Mouse (Mus musculus) CH12.LX (cell line): ENCODE measurements at regions not wholly inside any gene's neighbourhood (a gene's known extent, or its start where the extent isn't known, plus 50 kb on each side); places are given as distances from the start of the nearest gene placed in this dataset.

ENCODE experiments used
- DNase-seq: peaks from one replicate; pipeline ENCODE4 v3.0.0-alpha.2; 2013; ENCODE audit errors: extremely low read depth
- H3K27ac ChIP-seq: 2 replicates; pipeline ENCODE4 v1.5.1; 2012; ENCODE audit warnings: low read depth, mild to moderate bottlenecking, control low read depth, moderate library complexity; ENCODE audit not compliant: insufficient read depth
- H3K27me3 ChIP-seq: replicated peaks from 2 replicates; pipeline ENCODE3; 2012; ENCODE audit warnings: inconsistent platforms
- H3K36me3 ChIP-seq, 2 experiments: replicated peaks in 1 of 2; 2 replicates each; pipeline versions ENCODE3 to v1.6.1; 2012; ENCODE audit warnings: inconsistent platforms in 1 of 2, low read length in 1 of 2, mild to moderate bottlenecking in 1 of 2, mixed read lengths in 1 of 2, moderate library complexity in 1 of 2; ENCODE audit not compliant: control insufficient read depth in 1 of 2, insufficient read depth in 1 of 2
- H3K4me1 ChIP-seq, 2 experiments: 2 replicates each; pipeline ENCODE4 v1.6.1; 2012; ENCODE audit warnings: inconsistent platforms in 1 of 2, moderate library complexity in 1 of 2; ENCODE audit not compliant: insufficient read depth in 2 of 2, control insufficient read depth in 1 of 2
- H3K4me2 ChIP-seq: 2 replicates; pipeline ENCODE4 v1.6.1; 2012; ENCODE audit warnings: low read depth, mild to moderate bottlenecking, control low read depth; ENCODE audit not compliant: poor library complexity, insufficient read depth, severe bottlenecking
- H3K4me3 ChIP-seq, 3 experiments: fragments of 150-350 bp in 1 of 3; sonication (generic) in 1 of 3; replicated peaks in 1 of 3; 2 replicates each; pipeline versions ENCODE3 to v1.5.1; 2011 to 2012; ENCODE audit warnings: low read depth in 2 of 3, low read length in 2 of 3, mild to moderate bottlenecking in 2 of 3, moderate library complexity in 2 of 3, control low read depth in 1 of 3, improper control_type of control experiment in 1 of 3, inconsistent platforms in 1 of 3, mixed read lengths in 1 of 3; ENCODE audit not compliant: poor library complexity in 1 of 3
- H3K79me2 ChIP-seq: replicated peaks from 2 replicates; pipeline ENCODE4 v1.6.1; 2012; ENCODE audit warnings: mild to moderate bottlenecking, moderate library complexity; ENCODE audit not compliant: control insufficient read depth, poor library complexity, insufficient read depth, severe bottlenecking; ENCODE audit errors: extremely low read depth
- H3K9ac ChIP-seq: 2 replicates; pipeline ENCODE4 v1.6.1; 2012; ENCODE audit warnings: low read depth, mild to moderate bottlenecking, control low read depth, moderate library complexity; ENCODE audit not compliant: insufficient read depth
- H3K9me3 ChIP-seq: replicated peaks from 2 replicates; pipeline ENCODE3; 2012; ENCODE audit warnings: low read length, inconsistent platforms, mixed read lengths
- BHLHE40 ChIP-seq: IDR thresholded peaks from 2 replicates; pipeline ENCODE4 v1.6.1; 2011; ENCODE audit warnings: mild to moderate bottlenecking, low read depth, low read length, improper control_type of control experiment
- CTCF ChIP-seq, 2 experiments: IDR thresholded peaks in 1 of 2; conservative IDR thresholded peaks in 1 of 2; 2 replicates each; pipeline ENCODE4 v1.5.1; 2011 to 2012; ENCODE audit warnings: low read depth in 2 of 2, low read length in 2 of 2, improper control_type of control experiment in 1 of 2, inconsistent platforms in 1 of 2, mild to moderate bottlenecking in 1 of 2, moderate library complexity in 1 of 2
- E2F4 ChIP-seq: IDR thresholded peaks from 2 replicates; pipeline ENCODE4 v1.6.1; 2011; ENCODE audit warnings: low read depth, low read length, improper control_type of control experiment; ENCODE audit not compliant: insufficient replicate concordance
- ELF1 ChIP-seq: IDR thresholded peaks from 2 replicates; pipeline ENCODE4 v1.6.1; 2014; ENCODE audit warnings: low read depth, mild to moderate bottlenecking, inconsistent platforms, low read length, improper control_type of control experiment
- ETS1 ChIP-seq: conservative IDR thresholded peaks from 2 replicates; pipeline ENCODE4 v1.6.1; 2012; ENCODE audit warnings: low read depth, mild to moderate bottlenecking, inconsistent platforms, low read length, improper control_type of control experiment, moderate library complexity
- IRF4 ChIP-seq: IDR thresholded peaks from 2 replicates; pipeline ENCODE4 v1.6.1; 2014; ENCODE audit warnings: low read depth, mild to moderate bottlenecking, inconsistent platforms, low read length, improper control_type of control experiment
- JUND ChIP-seq: conservative IDR thresholded peaks from 2 replicates; pipeline ENCODE4 v1.6.1; 2011; ENCODE audit warnings: low read depth, low read length, improper control_type of control experiment
- KAT2A ChIP-seq: IDR thresholded peaks from 2 replicates; pipeline ENCODE4 v1.6.1; 2012; ENCODE audit warnings: low read length, improper control_type of control experiment, inconsistent platforms; ENCODE audit not compliant: insufficient replicate concordance
- MAFK ChIP-seq: IDR thresholded peaks from 2 replicates; pipeline ENCODE4 v1.6.1; 2011; ENCODE audit warnings: low read length, improper control_type of control experiment; ENCODE audit not compliant: insufficient replicate concordance
- MAX ChIP-seq: IDR thresholded peaks from 2 replicates; pipeline ENCODE4 v1.6.1; 2011; ENCODE audit warnings: low read length, improper control_type of control experiment
- MAZ ChIP-seq: IDR thresholded peaks from 2 replicates; pipeline ENCODE4 v1.6.1; 2012; ENCODE audit warnings: low read depth, mild to moderate bottlenecking, inconsistent platforms, low read length, improper control_type of control experiment, moderate library complexity
- MXI1 ChIP-seq: IDR thresholded peaks from 2 replicates; pipeline ENCODE4 v1.6.1; 2011; ENCODE audit warnings: mild to moderate bottlenecking, low read depth, low read length, improper control_type of control experiment
- MYC ChIP-seq: IDR thresholded peaks from 2 replicates; pipeline ENCODE4 v1.6.1; 2011; ENCODE audit warnings: low read depth, mild to moderate bottlenecking, improper control_type of control experiment, low read length
- NELFE ChIP-seq: IDR thresholded peaks from 2 replicates; pipeline ENCODE4 v1.6.1; 2011; ENCODE audit warnings: low read depth, low read length, improper control_type of control experiment
- PAX5 ChIP-seq: IDR thresholded peaks from 2 replicates; pipeline ENCODE4 v1.6.1; 2012; ENCODE audit warnings: low read length, inconsistent platforms, mixed read lengths
- RAD21 ChIP-seq: IDR thresholded peaks from 2 replicates; pipeline ENCODE4 v1.6.1; 2011; ENCODE audit warnings: low read depth, mild to moderate bottlenecking, low read length, improper control_type of control experiment, moderate library complexity
- SIN3A ChIP-seq: IDR thresholded peaks from 2 replicates; pipeline ENCODE4 v1.6.1; 2012; ENCODE audit warnings: low read length, improper control_type of control experiment, inconsistent platforms
- SMC3 ChIP-seq: IDR thresholded peaks from 2 replicates; pipeline ENCODE4 v1.6.1; 2011; ENCODE audit warnings: low read depth, low read length, improper control_type of control experiment
- TBP ChIP-seq: conservative IDR thresholded peaks from 2 replicates; pipeline ENCODE4 v1.6.1; 2011; ENCODE audit warnings: low read depth, low read length, improper control_type of control experiment
- TCF12 ChIP-seq: IDR thresholded peaks from 2 replicates; pipeline ENCODE4 v1.6.1; 2014; ENCODE audit warnings: low read depth, mild to moderate bottlenecking, inconsistent platforms, low read length, improper control_type of control experiment
- UBTF ChIP-seq: IDR thresholded peaks from 2 replicates; pipeline ENCODE4 v1.6.1; 2012; ENCODE audit warnings: low read depth, mild to moderate bottlenecking, inconsistent platforms, low read length, improper control_type of control experiment, moderate library complexity
- USF1 ChIP-seq: IDR thresholded peaks from 2 replicates; pipeline ENCODE4 v1.6.1; 2014; ENCODE audit warnings: low read depth, mild to moderate bottlenecking, inconsistent platforms, low read length, improper control_type of control experiment
- ZC3H11A ChIP-seq: IDR thresholded peaks from 2 replicates; pipeline ENCODE4 v1.6.1; 2012; ENCODE audit warnings: low read depth, mild to moderate bottlenecking, inconsistent platforms, low read length, improper control_type of control experiment
- ZKSCAN1 ChIP-seq: IDR thresholded peaks from 2 replicates; pipeline ENCODE4 v1.6.1; 2012; ENCODE audit warnings: low read depth, inconsistent platforms, low read length, improper control_type of control experiment, borderline replicate concordance
- ZNF384 ChIP-seq: IDR thresholded peaks from 2 replicates; pipeline ENCODE4 v1.6.1; 2012; ENCODE audit warnings: low read depth, low read length, improper control_type of control experiment, inconsistent platforms
- dilution Hi-C: fragments of 300-500 bp; cut with MboI; formaldehyde crosslinking; loops from 2 replicates; pipeline ENCODE4 v1.14.3; 2020; ENCODE audit warnings: low sequenced_read_pairs; ENCODE audit not compliant: extremely low pct_unique_long_range_greater_than_20kb, extremely low pct_ligation_motif_present
- in situ Hi-C: fragments of 300-500 bp; cut with MboI; formaldehyde crosslinking; loops from 3 replicates; pipeline ENCODE4 v1.14.3; 2019; ENCODE audit warnings: low sequenced_read_pairs, low pct_ligation_motif_present, low pct_unique_long_range_greater_than_20kb, mixed read lengths

DNA sequence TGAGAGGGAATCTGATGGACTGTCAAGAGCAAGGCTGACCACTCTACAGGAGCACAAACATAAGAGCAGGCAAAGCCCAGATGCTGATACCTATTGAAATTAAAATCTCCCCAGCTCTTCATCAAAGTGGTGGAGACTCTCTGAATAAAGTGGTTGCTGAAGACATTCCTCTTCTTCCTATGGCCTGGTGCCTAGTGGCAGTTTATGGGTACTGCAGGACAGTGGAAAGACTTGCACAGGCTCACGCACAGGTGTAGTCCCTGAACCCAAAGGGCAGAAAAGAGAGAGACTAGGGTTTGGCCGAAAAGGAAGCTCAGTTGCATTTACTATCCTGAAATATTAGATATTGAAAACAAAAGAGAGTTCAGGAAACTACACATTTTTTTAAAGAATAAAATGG is 144.2 kb upstream of the Npy2r start:
- H3K9me3 ChIP-seq = no peaks in the 10 kb centered on the region
- no peak overlapping the region for H3K9ac ChIP-seq
- no peaks in the 10 kb centered on the region for H3K27me3 ChIP-seq
- no peak overlapping the region for H3K4me2 ChIP-seq
- TF ChIP-seq ZC3H11A (no peak), MAX (no peak), SMC3 (no peak), ZKSCAN1 (no peak), UBTF (no peak), JUND (no peak)
- dilution Hi-C loops (no loop called here), in situ Hi-C loops (no loop called here)
- no peak overlapping the region for H3K4me3 ChIP-seq
- H3K4me1 ChIP-seq = no peaks in the 10 kb centered on the region
- DNase-seq = peak; percentile 6
- no peak overlapping the region for H3K27ac ChIP-seq
- no peaks in the 10 kb centered on the region for H3K36me3 ChIP-seq
- H3K79me2 ChIP-seq = no peaks in the 10 kb centered on the region

DNA sequence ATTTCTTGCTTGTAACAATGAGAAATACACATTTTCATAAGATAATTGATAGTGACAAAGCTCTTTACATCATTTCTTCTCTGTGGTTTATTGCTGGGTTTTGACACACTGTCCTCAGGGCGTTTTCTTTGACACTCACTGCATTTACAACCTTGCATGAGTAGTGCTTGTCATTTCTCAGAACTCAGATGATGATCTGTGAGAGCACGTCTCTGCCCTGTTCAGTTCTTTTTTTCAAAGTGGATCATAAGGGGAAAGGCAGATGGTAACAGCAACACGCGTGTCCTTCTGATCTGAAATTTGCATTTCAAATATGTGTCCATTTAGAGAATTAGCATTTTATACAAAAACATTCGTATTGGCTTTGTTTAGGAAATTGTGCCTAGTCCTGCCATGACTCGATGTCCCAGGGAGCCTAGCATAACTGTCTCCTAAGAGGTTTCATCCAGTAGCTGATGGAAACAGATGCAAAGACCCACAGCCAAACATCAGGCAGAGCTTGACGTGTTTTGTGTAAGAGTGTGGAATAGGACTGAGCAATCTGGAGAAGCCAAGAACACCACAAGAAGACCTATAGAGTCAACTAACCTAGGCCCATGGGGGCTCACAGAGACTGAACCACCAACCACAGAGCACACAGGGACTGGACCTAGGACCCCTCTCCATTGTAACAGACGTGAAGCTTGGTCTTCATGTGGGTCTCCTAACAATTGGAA is 108.4 kb upstream of the Npy2r start:
- H3K4me3 ChIP-seq = no peak overlapping the region
- H3K9me3 ChIP-seq = no peaks in the 10 kb centered on the region
- H3K36me3 ChIP-seq = no peaks in the 10 kb centered on the region
- TF ChIP-seq MAX (no peak), MYC (no peak), ZKSCAN1 (no peak), NELFE (no peak), IRF4 (no peak), BHLHE40 (no peak), ZNF384 (no peak)
- no peaks in the 10 kb centered on the region for H3K79me2 ChIP-seq
- H3K4me1 ChIP-seq = no peaks in the 10 kb centered on the region
- no peak overlapping the region for H3K9ac ChIP-seq
- dilution Hi-C loops = no loop called here
- H3K4me2 ChIP-seq = no peak overlapping the region
- H3K27ac ChIP-seq = no peak overlapping the region
- no peak for DNase-seq
- no peaks in the 10 kb centered on the region for H3K27me3 ChIP-seq
- in situ Hi-C loops = no loop called here

DNA sequence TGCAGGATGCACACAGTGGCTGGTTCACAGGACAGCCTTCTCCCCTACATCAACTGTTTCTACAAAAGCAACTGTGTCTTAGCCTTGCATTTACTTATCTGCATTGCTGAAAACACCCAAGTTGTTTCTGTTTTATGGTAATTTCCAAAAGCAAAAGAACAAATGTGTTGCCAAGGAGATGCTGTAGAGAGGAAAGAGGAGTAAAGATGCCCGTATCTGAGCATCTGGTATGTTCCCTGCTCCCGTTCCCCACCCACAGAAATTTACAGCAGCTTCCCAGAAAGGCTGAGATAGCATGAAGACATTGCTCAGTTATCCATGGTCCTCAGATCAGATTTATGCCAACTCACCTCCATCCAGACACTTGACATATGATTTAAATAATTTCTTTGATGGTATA is 104.5 kb upstream of the Npy2r start:
- no peaks in the 10 kb centered on the region for H3K9me3 ChIP-seq
- TF ChIP-seq BHLHE40 = no peak
- TF ChIP-seq MXI1 = no peak
- no peak for TF ChIP-seq RAD21
- no peak for TF ChIP-seq TCF12
- no peak for TF ChIP-seq MAZ
- TF ChIP-seq ETS1 = no peak
- TF ChIP-seq USF1 = no peak
- TF ChIP-seq TBP = no peak
- no peak for TF ChIP-seq ZKSCAN1
- TF ChIP-seq SIN3A = no peak
- no peak for TF ChIP-seq PAX5
- no peak for TF ChIP-seq ELF1
- no peak for TF ChIP-seq UBTF
- TF ChIP-seq JUND = no peak
- no peak for TF ChIP-seq KAT2A
- no peak for TF ChIP-seq E2F4
- TF ChIP-seq MAFK = no peak
- TF ChIP-seq CTCF (conservative IDR thresholded peaks at IDR 0.05 in 1 of 2, IDR thresholded peaks at IDR 0.05 in 1 of 2; ENCODE audit: low read depth in 2 of 2, low read length in 2 of 2) = no peak
- no peak for TF ChIP-seq ZNF384

More for the DNA sequence above, 104.5 kb upstream of the Npy2r start:
- no peak for DNase-seq
- Histone ChIP-seq H3K27ac (no peak overlapping the region), H3K4me1 (no peaks in the 10 kb centered on the region), H3K79me2 (no peaks in the 10 kb centered on the region), H3K4me2 (no peak overlapping the region), H3K4me3 (no peak overlapping the region), H3K36me3 (no peaks in the 10 kb centered on the region), H3K27me3 (no peaks in the 10 kb centered on the region), H3K9ac (no peak overlapping the region)
- in situ Hi-C loops = no loop called here
- dilution Hi-C loops = no loop called here
